Mouse (Mus musculus): Measurements from ENCODE around the gene Nrxn1.

Gene Nrxn1

GRCm38 (mm10) chr17:90621828-90622227 lies 471.0 kb downstream of the Nrxn1 start:
- no peak for TF ChIP-seq GATA4 (IDR thresholded peaks at IDR 0.05; ENCODE audit: insufficient replicate concordance, low read length)

DNA sequence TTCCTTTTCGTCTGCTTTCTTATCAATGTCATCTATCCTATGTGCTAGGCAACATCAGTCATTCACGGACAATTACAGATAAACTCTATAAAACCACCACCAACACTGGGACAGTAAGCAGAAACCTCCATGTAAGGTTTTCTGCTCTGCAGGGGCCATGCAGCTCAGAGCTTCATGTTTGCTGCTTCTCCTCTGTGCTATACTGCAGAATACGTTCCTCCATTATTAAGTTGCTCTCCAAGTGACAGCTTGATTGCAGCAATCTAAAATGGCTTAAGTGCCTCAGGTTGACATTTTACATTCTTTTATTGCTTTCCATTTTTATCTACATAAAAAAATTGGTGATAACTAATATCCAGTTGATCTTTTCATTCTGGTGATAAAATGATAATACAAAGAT lies 477.9 kb downstream of the Nrxn1 start:
- TF ChIP-seq GATA4 (IDR thresholded peaks at IDR 0.05; ENCODE audit: insufficient replicate concordance, low read length) = no peak

GRCm38 (mm10) chr17:90607427-90607806 lies 485.5 kb downstream of the Nrxn1 start:
- TF ChIP-seq GATA4 (IDR thresholded peaks at IDR 0.05; ENCODE audit: insufficient replicate concordance, low read length) = no peak

DNA sequence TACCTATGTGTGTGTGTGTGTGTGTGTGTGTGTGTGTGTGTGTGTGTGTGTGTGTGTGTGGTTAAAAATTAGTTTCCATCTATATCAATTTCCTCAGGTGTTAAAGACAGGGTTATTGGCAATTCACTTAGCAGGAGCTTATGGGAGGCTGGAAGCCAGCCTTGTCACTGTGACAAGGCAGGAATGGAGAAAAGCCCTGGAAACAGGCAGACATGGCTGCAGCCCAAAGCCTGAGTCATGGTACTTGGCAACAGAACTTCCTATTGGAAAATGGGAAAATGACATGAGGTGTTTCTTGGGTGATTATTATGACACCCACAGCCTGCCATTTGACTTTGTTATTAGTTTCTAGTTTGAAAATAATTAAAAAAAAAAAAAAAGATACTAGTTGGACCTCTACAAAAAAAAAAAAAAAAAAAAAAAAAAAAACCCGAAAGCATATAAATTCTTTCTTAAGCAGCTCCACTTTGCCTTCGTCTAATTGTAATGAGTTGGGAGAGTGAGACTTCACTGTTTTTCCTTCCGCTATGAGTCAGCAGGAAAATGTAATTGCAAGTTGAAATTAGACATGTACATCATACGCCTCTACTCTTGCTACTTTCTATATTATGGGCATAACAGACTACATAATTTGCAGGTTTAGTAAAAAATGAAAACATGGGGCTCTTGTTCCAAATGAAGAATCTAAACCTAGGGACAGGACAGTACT lies 486.0 kb downstream of the Nrxn1 start:
- TF ChIP-seq GATA4 (IDR thresholded peaks at IDR 0.05; ENCODE audit: insufficient replicate concordance, low read length) = no peak

- no peak for TF ChIP-seq GATA4 (IDR thresholded peaks at IDR 0.05; ENCODE audit: insufficient replicate concordance, low read length)
Observed at GRCm38 (mm10) chr17:90599570-90600524, 493.0 kb downstream of the Nrxn1 start.

GRCm38 (mm10) chr17:90594798-90595533 lies 497.9 kb downstream of the Nrxn1 start:
- TF ChIP-seq GATA4 (IDR thresholded peaks at IDR 0.05; ENCODE audit: insufficient replicate concordance, low read length) = no peak

DNA sequence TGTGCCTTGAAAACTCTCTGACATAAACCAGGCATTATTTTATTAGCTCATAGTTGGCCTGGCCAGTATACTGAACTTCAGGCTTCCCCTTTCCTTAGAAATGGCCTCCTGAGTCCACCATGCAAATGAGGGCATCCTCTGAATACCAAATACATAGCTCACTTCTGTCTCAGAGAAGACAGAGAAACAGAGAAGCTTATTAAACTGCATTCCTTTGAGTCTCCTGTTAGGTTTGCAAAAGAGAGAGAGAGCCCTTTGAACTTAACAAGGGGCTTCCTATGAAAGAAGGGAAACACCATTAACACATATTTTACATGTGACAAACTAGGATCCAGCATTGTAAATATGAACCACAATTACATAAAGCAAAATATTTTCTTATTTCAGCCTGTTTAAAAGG lies 506.0 kb downstream of the Nrxn1 start:
- no peak for TF ChIP-seq GATA4 (IDR thresholded peaks at IDR 0.05; ENCODE audit: insufficient replicate concordance, low read length)

GRCm38 (mm10) chr17:90584666-90585195 lies 508.1 kb downstream of the Nrxn1 start:
- TF ChIP-seq GATA4 (IDR thresholded peaks at IDR 0.05; ENCODE audit: insufficient replicate concordance, low read length) = no peak

GRCm38 (mm10) chr17:90583826-90584534 lies 508.9 kb downstream of the Nrxn1 start:
- TF ChIP-seq GATA4 (IDR thresholded peaks at IDR 0.05; ENCODE audit: insufficient replicate concordance, low read length) = no peak

GRCm38 (mm10) chr17:90583196-90583595 lies 509.7 kb downstream of the Nrxn1 start:
- no peak for TF ChIP-seq GATA4 (IDR thresholded peaks at IDR 0.05; ENCODE audit: insufficient replicate concordance, low read length)

DNA sequence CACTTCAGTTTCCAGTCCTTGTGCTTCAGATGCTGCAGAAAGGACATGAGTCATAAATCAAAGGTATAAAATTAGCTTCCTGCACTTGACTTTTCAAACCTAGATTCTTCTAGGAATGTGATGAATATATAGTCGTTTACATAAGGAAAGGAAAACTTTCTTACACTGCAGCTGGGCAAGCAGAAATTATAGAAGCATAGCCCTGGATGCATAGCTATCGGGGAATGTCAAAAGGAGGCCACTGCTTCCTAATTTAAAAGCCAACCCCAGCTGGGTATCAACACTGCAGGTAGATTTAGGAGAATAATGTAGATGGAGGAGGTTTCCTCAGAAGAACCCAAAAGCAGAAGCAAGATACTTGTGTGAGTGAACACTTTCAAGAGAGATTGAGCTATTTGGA lies 523.0 kb downstream of the Nrxn1 start:
- no peak for TF ChIP-seq GATA4 (IDR thresholded peaks at IDR 0.05; ENCODE audit: insufficient replicate concordance, low read length)

DNA sequence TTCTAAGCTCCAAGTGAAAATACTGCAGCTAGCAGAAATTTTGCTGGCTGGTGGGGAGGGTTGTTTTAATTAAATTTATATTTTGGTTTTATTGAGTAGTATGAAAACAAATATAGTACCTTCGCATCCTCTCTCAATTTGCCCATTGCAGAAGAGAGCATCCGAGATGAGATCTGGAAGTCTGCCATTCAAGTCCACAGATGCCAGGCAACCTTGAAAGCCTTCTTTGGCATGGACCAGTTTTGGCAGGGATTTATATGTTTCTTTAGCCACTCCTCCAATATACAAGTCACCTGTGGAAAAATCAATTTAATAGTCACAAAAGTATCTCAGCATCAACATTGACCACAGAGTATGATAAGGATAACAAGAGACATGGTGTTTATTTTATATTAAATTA lies 527.7 kb downstream of the Nrxn1 start:
- no peak for TF ChIP-seq GATA4 (IDR thresholded peaks at IDR 0.05; ENCODE audit: insufficient replicate concordance, low read length)

DNA sequence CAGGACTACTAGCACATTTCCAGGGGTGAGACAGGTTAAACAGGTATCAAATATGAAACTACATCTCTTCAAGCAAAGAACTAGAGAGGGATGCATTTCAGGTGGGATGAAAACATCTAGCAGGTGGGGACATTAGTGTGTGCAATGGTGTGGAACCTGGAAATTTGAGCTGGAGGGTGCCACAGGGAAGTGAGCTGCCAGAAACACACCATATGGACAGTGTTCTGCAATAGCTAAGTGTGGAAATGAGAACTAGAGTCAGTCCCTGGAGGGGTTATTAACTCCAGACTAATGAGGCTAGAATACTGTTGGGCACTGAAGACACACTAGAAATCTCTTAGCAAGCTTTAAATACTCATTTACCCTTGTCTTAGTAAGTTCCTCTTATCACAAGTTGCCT lies 536.5 kb downstream of the Nrxn1 start:
- no peak for TF ChIP-seq GATA4 (IDR thresholded peaks at IDR 0.05; ENCODE audit: insufficient replicate concordance, low read length)

DNA sequence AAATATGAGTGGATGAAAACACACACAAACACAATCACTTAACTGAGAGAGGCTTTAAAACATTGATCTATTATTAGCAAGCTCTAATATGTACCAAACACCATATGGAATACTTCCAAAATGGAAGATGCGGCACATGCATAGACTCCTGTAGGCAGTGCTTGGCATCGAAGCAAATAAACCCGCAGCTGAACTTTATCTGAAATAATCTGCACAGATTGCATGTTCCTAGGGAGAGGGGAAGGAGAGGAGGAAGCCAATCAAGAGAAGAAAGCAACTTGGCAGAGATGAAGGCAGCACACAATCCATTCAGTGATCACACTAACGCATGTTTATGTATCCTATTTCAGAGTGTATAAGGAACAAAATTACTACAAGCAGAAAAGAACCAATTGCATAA lies 542.5 kb downstream of the Nrxn1 start:
- no peak for TF ChIP-seq GATA4 (IDR thresholded peaks at IDR 0.05; ENCODE audit: insufficient replicate concordance, low read length)

- TF ChIP-seq GATA4 (IDR thresholded peaks at IDR 0.05; ENCODE audit: insufficient replicate concordance, low read length) = no peak
Observed at GRCm38 (mm10) chr17:90546806-90547205, 546.1 kb downstream of the Nrxn1 start.
